ENCODE assay signal across 22 mouse cellular contexts in genomic region chr2:51985241-51985640, GRCm38 (mm10). TPM values are rescaled to one million over a fixed set of nuclear protein-coding genes. Genes with fewer than 3 reads are reported as not detected.
"Had no signal": no experiment of that assay in that cellular context is flagged by ENCODE, and none has a peak within 500 bp of the region (broad histone marks: within the 10 kb centered on the region; RNA-seq: fewer than 3 reads in every experiment).

No protein-coding gene starts in this region.

- ATAC-seq: inflammation-experienced regulatory T-cells, adult 6 months; intestine, embryonic 16.5 days; liver, embryonic 12.5 days; midbrain, embryonic 15.5 days had no signal

- DNase-seq: liver; lung, adult 18-20 months; lung, postnatal 14 days; lung, postnatal 4 days; right cerebral cortex, adult 18-20 months; right cerebral cortex, postnatal 14 days; right cerebral cortex, postnatal 4 days; thymus, adult 2 months; thymus, postnatal 14 days; thymus, postnatal 4 days had no signal

- H3K27me3 ChIP-seq: limb, embryonic 13.5 days; liver, embryonic 12.5 days; liver, embryonic 15.5 days; midbrain, embryonic 15.5 days; neural tube, embryonic 12.5 days; neural tube, embryonic 15.5 days had no signal

- H3K27ac ChIP-seq: limb, embryonic 10.5 days; limb, embryonic 13.5 days; liver, embryonic 12.5 days; liver, embryonic 15.5 days; midbrain, embryonic 15.5 days; neural tube, embryonic 12.5 days; neural tube, embryonic 15.5 days; stomach, postnatal 0 days had no signal

- H3K4me2 ChIP-seq: limb, embryonic 13.5 days; liver, embryonic 12.5 days; liver, embryonic 15.5 days; midbrain, embryonic 11.5 days; midbrain, embryonic 15.5 days; neural tube, embryonic 12.5 days; neural tube, embryonic 15.5 days had no signal

- H3K4me1 ChIP-seq: neural tube, embryonic 12.5 days had no signal

- H3K9ac ChIP-seq: limb, embryonic 13.5 days; liver, embryonic 12.5 days; liver, embryonic 15.5 days; midbrain, embryonic 15.5 days; neural tube, embryonic 12.5 days; neural tube, embryonic 15.5 days had no signal

- H3K36me3 ChIP-seq: limb, embryonic 10.5 days; limb, embryonic 13.5 days; liver, embryonic 12.5 days; liver, embryonic 15.5 days; midbrain, embryonic 15.5 days; neural tube, embryonic 12.5 days; neural tube, embryonic 15.5 days had no signal

- H3K9me3 ChIP-seq: limb, embryonic 10.5 days; limb, embryonic 13.5 days; liver, embryonic 12.5 days; liver, embryonic 15.5 days; midbrain, embryonic 15.5 days; neural tube, embryonic 12.5 days; neural tube, embryonic 15.5 days had no signal

- H3K4me3 ChIP-seq: limb, embryonic 10.5 days; limb, embryonic 13.5 days; liver, embryonic 12.5 days; liver, embryonic 15.5 days; midbrain, embryonic 15.5 days; neural tube, embryonic 12.5 days; neural tube, embryonic 15.5 days had no signal

RNA-seq across cellular contexts. Expression of gene Tnfaip6, which starts 52.6 kb away (rescaled TPM):
- total RNA-seq: megakaryocyte-erythroid progenitor cell, adult 5-6 weeks had no signal
